Mouse (Mus musculus) heart, embryonic 16.5 days (tissue): ENCODE measurements around the gene Peak1. TPM values are rescaled to one million over a fixed set of nuclear protein-coding genes. Genes with fewer than 3 reads are reported as not detected.

Experiments used
- ATAC-seq: fragments of 200-750 bp; cut with Nextera tagmentation; replicated peaks from 2 replicates; pipeline ENCODE4 v1.8.0; 2017; ENCODE audit warnings: moderate number of reproducible peaks; ENCODE audit not compliant: insufficient read depth, low FRiP score; ENCODE audit errors: extremely low read depth
- H3K27ac ChIP-seq: fragments of 300-500 bp; sonication (generic); 2 replicates; pipeline ENCODE4 v1.5.1; 2014; ENCODE audit warnings: mild to moderate bottlenecking, low read length, control low read depth, moderate library complexity
- H3K27me3 ChIP-seq: fragments of 300-500 bp; sonication (generic); 2 replicates; pipeline ENCODE4 v1.6.1; 2014; ENCODE audit warnings: low read length, mixed read lengths; ENCODE audit not compliant: control insufficient read depth, insufficient read depth
- H3K36me3 ChIP-seq: fragments of 300-500 bp; sonication (generic); 2 replicates; pipeline ENCODE4 v1.6.1; 2014; ENCODE audit not compliant: control insufficient read depth, insufficient read depth
- H3K4me1 ChIP-seq: fragments of 300-500 bp; sonication (generic); 2 replicates; pipeline ENCODE4 v1.6.1; 2014; ENCODE audit warnings: low read length, mixed read lengths; ENCODE audit not compliant: control insufficient read depth, insufficient read depth
- H3K4me2 ChIP-seq: fragments of 300-500 bp; sonication (generic); 2 replicates; pipeline ENCODE4 v1.6.1; 2014; ENCODE audit warnings: low read depth, mild to moderate bottlenecking, control low read depth, low read length
- H3K4me3 ChIP-seq: fragments of 300-500 bp; sonication (generic); 2 replicates; pipeline ENCODE4 v1.5.1; 2014; ENCODE audit warnings: mild to moderate bottlenecking, control low read depth, low read length
- H3K9ac ChIP-seq: fragments of 300-500 bp; sonication (generic); 2 replicates; pipeline ENCODE4 v1.6.1; 2014; ENCODE audit warnings: low read length, control low read depth
- H3K9me3 ChIP-seq: fragments of 300-500 bp; sonication (generic); replicated peaks from 2 replicates; pipeline ENCODE4 v1.6.1; 2016; ENCODE audit warnings: low read length; ENCODE audit not compliant: control insufficient read depth
- WGBS: fragments of 180-500 bp; shearing (Covaris S2); extraction: QIAGEN DNeasy Blood & Tissue Kit; methylation state at CpG from one replicate; pipeline ENCODE4 v1.1.7; 2014; 5-methylcytosine and 5-hydroxymethylcytosine counted together
- polyA plus RNA-seq: library from polyadenylated mRNA; unstranded; fragments of >200 nt; fragmentation: Nextera tagmentation; extraction: Ambion mirVana; gene quantifications from 2 replicates; pipeline ENCODE4 v1.2.1, GENCODE M21; 2015

Gene Peak1
- polyA plus RNA-seq, 1 experiment from 2014 or later = 12.8 TPM

DNA sequence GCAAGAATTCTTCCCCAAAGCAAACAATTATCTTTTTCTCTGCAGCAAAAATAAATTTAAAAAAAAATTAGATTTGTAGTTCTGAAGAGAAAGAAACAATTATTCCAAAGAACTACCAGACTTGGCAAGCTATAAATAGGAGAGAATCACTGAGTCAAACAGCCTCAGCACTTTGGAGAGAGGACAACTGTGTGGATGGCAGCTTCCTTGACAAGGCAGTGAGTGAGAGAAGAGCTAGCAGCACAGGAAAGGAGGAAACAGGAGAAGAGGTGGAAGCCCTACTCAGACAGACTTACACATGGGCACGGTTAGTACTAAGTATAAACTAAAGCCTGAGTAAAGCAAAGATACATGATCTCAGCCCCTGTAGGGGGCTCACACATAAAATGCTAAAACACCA is 21.6 kb downstream of the Peak1 start:
- ATAC-seq = 0 out of 2 replicates have a peak, but pooled peaks have one; percentile 23
- Histone ChIP-seq H3K4me2 (no peak overlapping the region), H3K27me3 (no peaks in the 10 kb centered on the region), H3K4me1 (peaks cover 15% of the 10 kb centered on the region), H3K9ac (no peak overlapping the region), H3K36me3 (no peaks in the 10 kb centered on the region), H3K27ac (peak overlapping the region; percentile 56; the same call in 1 of the 2 replicates), H3K9me3 (no peaks in the 10 kb centered on the region; the same call in 1 of the 2 replicates), H3K4me3 (no peak overlapping the region)
- 17% methylated on average over 1 of the region's 1 CpGs for WGBS

DNA sequence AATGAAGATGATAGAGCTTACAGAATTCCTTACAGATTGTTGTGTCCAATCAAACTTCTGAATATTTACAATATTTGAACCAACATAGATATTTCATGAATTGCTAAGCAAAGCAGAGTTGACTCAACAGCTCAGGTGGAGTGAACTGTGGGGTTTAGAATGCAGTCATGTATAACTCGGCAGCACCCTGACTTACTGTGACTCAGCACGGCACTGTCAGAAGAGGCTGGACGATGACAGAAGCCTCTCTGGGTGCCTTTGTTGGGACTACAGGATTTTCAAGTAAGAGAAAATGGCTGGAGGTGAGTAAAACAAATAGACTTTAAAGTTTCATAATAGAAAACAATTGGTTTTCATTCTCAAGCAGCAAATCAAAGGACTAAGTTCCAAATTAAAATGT is 25.0 kb downstream of the Peak1 start:
- Histone ChIP-seq H3K9ac (no peak overlapping the region), H3K27me3 (no peaks in the 10 kb centered on the region), H3K4me1 (peaks cover 9% of the 10 kb centered on the region), H3K4me2 (no peak overlapping the region), H3K4me3 (no peak overlapping the region), H3K36me3 (no peaks in the 10 kb centered on the region), H3K27ac (no peak overlapping the region), H3K9me3 (no peaks in the 10 kb centered on the region; the same call in 1 of the 2 replicates)
- 78% methylated on average over 3 of the region's 3 CpGs for WGBS
- no peak for ATAC-seq

DNA sequence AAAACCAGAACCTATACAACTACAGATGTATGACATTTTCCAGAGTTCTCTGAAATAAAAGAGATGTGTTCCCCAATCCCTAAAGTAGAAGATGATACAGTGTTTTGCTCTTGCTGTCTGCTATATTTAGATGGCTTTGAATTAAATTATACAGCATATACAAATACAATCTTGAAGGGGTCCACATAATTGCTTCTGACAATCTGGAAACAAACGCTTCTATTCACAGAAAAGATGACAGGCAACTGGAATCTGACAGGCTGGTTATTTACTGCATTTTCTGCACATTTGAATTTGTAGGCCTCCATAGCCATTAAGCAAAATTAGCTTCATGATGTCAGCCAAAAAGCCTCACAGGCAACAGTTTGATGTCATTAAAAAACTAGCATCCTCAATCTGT is 35.1 kb downstream of the Peak1 start:
- Histone ChIP-seq H3K27ac (no peak overlapping the region), H3K4me3 (no peak overlapping the region), H3K4me1 (no peaks in the 10 kb centered on the region), H3K9me3 (no peaks in the 10 kb centered on the region), H3K9ac (no peak overlapping the region), H3K4me2 (no peak overlapping the region), H3K27me3 (no peaks in the 10 kb centered on the region), H3K36me3 (no peaks in the 10 kb centered on the region)
- ATAC-seq = no peak
- 83% methylated on average over 1 of the region's 1 CpGs for WGBS

DNA sequence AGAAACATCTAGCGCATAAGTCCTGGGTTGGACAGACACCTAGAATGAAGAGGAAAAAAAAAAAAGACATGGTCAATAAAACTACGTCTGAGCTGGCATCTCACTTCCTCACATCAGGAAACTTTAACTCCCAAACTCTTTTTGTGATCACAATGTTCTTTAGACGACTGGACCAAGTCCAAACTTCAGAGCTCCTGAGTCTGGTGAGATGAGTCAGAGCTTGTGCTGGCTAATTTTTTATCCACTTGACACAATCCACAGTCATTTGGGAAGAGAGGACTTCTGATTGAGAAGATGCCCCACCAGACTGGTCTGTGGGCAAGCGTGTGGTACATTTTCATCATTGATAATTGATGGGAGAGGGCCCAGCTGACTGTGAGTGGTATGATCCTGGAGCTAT is 43.5 kb downstream of the Peak1 start:
- 63% methylated on average over 4 of the region's 4 CpGs for WGBS
- H3K36me3 ChIP-seq = no peaks in the 10 kb centered on the region
- ATAC-seq = no peak
- H3K4me2 ChIP-seq = no peak overlapping the region
- H3K27ac ChIP-seq = no peak overlapping the region
- no peak overlapping the region for H3K4me3 ChIP-seq
- H3K4me1 ChIP-seq = peaks cover 7% of the 10 kb centered on the region; the same call in 1 of the 2 replicates
- H3K9me3 ChIP-seq = no peaks in the 10 kb centered on the region
- no peaks in the 10 kb centered on the region for H3K27me3 ChIP-seq
- no peak overlapping the region for H3K9ac ChIP-seq

DNA sequence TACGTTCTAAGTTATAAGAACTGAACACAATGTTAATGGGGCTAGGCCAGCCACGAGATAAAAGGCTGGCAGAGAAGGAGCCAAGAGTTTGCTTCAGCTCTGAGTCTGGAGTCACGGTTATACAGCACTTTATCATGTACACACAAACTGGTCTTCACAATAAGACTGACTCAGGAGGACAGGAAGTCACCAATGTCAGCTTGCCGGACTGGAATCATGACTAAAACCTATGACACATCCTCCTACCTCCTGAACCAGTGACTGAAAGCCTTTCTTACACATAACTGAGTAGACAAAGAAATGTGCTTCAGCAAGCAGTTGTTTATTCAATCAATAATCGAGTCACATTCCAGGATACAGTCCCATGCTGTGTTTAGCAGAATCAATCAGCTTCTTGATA is 47.2 kb downstream of the Peak1 start:
- no peak for ATAC-seq
- Histone ChIP-seq H3K9ac (no peak overlapping the region), H3K4me3 (no peak overlapping the region), H3K27ac (no peak overlapping the region), H3K27me3 (no peaks in the 10 kb centered on the region), H3K36me3 (no peaks in the 10 kb centered on the region), H3K4me2 (no peak overlapping the region), H3K9me3 (no peaks in the 10 kb centered on the region), H3K4me1 (peaks cover 10% of the 10 kb centered on the region)
- WGBS = 45% methylated on average over 5 of the region's 5 CpGs

DNA sequence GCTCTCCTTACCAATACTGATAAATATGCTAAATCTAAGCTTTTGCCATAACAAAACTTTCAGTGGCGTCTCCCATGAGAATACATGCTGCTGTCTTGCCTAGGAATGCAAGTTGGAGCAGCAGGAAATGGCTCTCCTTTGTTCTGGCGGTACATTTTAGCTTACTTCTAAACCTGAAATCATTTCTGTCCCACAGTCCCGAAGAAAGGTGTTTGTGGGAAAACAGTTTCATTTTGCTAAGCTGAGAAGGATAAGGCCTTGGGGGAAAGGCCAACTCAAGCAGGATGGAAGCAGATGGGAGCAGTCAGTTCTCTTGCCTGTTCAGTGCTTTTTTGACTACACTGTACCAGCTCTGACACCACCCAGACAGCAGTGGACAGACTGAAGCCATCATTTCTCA is 49.1 kb downstream of the Peak1 start:
- peaks cover 8% of the 10 kb centered on the region for H3K4me1 ChIP-seq
- WGBS = 62% methylated on average over 3 of the region's 3 CpGs
- no peak overlapping the region for H3K4me3 ChIP-seq
- 0 out of 2 replicates have a peak overlapping the region, but pooled peaks have one; percentile 28 for H3K4me2 ChIP-seq
- H3K9ac ChIP-seq = no peak overlapping the region
- H3K36me3 ChIP-seq = no peaks in the 10 kb centered on the region
- no peaks in the 10 kb centered on the region for H3K27me3 ChIP-seq
- ATAC-seq = no peak
- H3K27ac ChIP-seq = peak overlapping the region; percentile 55; the same call in 1 of the 2 replicates
- no peaks in the 10 kb centered on the region for H3K9me3 ChIP-seq

DNA sequence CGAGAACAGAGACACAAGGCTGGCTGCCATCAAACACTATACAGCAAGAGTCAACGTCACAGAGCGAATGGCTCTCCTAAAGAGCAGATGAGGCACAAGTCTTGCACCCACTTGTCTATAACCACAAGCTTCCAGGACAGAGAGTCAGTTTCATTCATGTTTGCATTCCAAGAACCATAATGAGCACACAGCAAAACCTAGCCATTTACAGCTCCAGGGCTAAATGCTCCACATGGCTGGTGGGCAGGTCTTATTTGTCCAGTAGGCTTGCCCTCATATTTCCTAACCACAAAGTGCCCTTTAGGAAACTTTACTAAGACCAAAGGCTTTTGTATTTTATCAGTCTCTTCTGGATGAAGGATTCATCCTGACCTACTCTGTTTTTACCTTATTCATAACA is 54.6 kb downstream of the Peak1 start:
- Histone ChIP-seq H3K4me3 (no peak overlapping the region), H3K36me3 (no peaks in the 10 kb centered on the region), H3K9ac (no peak overlapping the region), H3K9me3 (no peaks in the 10 kb centered on the region), H3K4me1 (peaks cover 6% of the 10 kb centered on the region), H3K4me2 (no peak overlapping the region), H3K27ac (no peak overlapping the region), H3K27me3 (no peaks in the 10 kb centered on the region)
- WGBS = 93% methylated on average over 3 of the region's 3 CpGs
- ATAC-seq = no peak

DNA sequence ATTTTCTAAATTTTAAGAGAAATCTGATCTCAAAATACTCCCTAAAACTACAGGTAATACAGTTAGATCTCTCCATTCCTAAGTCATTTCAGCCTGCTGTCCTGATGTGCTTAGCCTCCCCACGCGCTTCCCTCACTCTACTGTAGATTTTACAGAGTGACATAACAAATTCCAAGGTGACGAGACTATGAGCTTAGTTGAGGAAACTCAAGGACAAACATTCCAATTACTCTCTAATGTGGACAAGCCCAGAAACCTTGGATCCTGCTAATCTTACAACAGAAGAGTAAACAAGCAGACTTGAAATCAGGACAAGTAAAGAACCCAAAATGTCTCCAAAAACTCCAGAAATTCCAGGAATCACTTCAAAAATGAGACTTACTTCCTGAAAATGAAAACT is 58.6 kb downstream of the Peak1 start:
- Histone ChIP-seq H3K9ac (no peak overlapping the region), H3K36me3 (no peaks in the 10 kb centered on the region), H3K27ac (no peak overlapping the region), H3K27me3 (no peaks in the 10 kb centered on the region), H3K4me2 (no peak overlapping the region), H3K9me3 (no peaks in the 10 kb centered on the region), H3K4me3 (no peak overlapping the region), H3K4me1 (peaks cover 9% of the 10 kb centered on the region)
- 55% methylated on average over 3 of the region's 3 CpGs for WGBS
- no peak for ATAC-seq

DNA sequence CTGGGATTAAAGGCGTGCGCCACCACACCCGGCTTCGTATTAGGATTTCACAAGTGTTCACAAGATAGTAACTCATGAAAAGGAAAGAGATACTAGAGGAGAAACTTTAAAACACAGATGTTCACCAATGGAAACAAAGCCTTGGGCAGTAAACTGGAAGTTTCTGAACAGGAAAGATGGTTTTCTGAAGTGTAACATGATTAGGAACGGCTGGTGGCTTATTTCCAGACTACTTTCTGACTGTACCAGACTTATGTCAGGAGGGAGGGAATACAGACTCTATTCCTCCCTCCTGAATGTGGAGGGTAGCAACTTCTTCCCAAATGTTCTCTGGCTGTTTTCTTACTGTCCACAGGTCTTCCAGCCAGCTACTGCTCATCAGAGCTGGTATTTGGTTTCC is 62.7 kb downstream of the Peak1 start:
- no peak for ATAC-seq
- no peaks in the 10 kb centered on the region for H3K9me3 ChIP-seq
- no peak overlapping the region for H3K4me3 ChIP-seq
- H3K27me3 ChIP-seq = no peaks in the 10 kb centered on the region
- no peaks in the 10 kb centered on the region for H3K36me3 ChIP-seq
- 94% methylated on average over 5 of the region's 5 CpGs for WGBS
- H3K27ac ChIP-seq = no peak overlapping the region
- no peak overlapping the region for H3K4me2 ChIP-seq
- H3K9ac ChIP-seq = no peak overlapping the region
- peaks cover 9% of the 10 kb centered on the region for H3K4me1 ChIP-seq

DNA sequence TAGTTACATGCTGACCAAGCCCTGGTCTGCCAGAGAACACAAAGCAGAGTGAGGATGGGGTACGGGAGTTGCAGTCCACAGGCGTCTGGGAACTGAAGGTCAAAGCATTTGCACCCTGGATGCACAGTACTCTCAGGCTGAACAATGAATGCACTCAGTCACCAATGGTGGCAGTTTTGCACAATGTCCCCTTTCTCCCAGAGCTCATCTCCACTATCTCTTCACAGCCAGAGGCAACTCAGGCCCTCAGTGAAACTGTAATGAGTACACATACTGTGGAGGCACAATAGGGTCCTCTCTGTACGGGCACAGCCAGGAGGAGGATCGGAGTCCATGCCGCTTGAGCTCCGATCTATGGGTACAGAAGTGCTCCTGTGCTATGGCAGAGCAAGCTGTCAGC is 71.5 kb downstream of the Peak1 start:
- WGBS = 83% methylated on average over 6 of the region's 6 CpGs
- H3K4me3 ChIP-seq = no peak overlapping the region
- H3K9me3 ChIP-seq = no peaks in the 10 kb centered on the region
- no peak overlapping the region for H3K4me2 ChIP-seq
- no peaks in the 10 kb centered on the region for H3K27me3 ChIP-seq
- no peak overlapping the region for H3K9ac ChIP-seq
- ATAC-seq = no peak
- no peaks in the 10 kb centered on the region for H3K36me3 ChIP-seq
- peaks cover 12% of the 10 kb centered on the region for H3K4me1 ChIP-seq
- H3K27ac ChIP-seq = no peak overlapping the region
